Comparison of ENCODE assay signal across 25 mouse cellular contexts in genomic region chr13:99351186-99351585, GRCm38 (mm10). TPM values are rescaled to one million over a fixed set of nuclear protein-coding genes. Genes with fewer than 3 reads are reported as not detected.
A peak's percentile ranks its signal among the peaks of the same experiment; 100 is the strongest.
DNase-seq lines count a peak whose midpoint lies in the region; ATAC-seq and TF ChIP-seq lines count a peak whose summit lies in the region.
"Had no signal": no experiment of that assay in that cellular context is flagged by ENCODE, and none has a peak within 500 bp of the region (broad histone marks: within the 10 kb centered on the region; RNA-seq: fewer than 3 reads in every experiment).

No protein-coding gene starts in this region.

- H3K4me2 ChIP-seq in myocyte (ENCODE audit: low read depth) = peak overlapping the region; percentile 54
- no peak overlapping the region for H3K4me2 ChIP-seq in lung, postnatal 0 days (replicated peaks; ENCODE audit: low read depth, low read length)
- H3K4me2 ChIP-seq: embryonic facial prominence, embryonic 12.5 days; forebrain, embryonic 13.5 days; forebrain, embryonic 15.5 days had no signal

- peak; percentile 12 for DNase-seq in embryo, embryonic 10.5 days (ENCODE audit: low spot score)
- no peak for DNase-seq in embryo, embryonic 10 days (ENCODE audit: low spot score)
- DNase-seq in MN1 (ENCODE audit: low spot score) = peak; percentile 45
- no peak for DNase-seq in frontal cortex, postnatal 25 days (ENCODE audit: low spot score in 2 of 2)
- no peak for DNase-seq in lung, postnatal 0 days (ENCODE audit: low spot score)
- DNase-seq: adrenal gland, adult 8-10 months; adrenal gland, postnatal 14 days; adrenal gland, postnatal 36 days; B cell, adult 2 months; cerebellum, adult 11-12 months; cerebellum, adult 2 months; cerebellum, adult 9-10 months; cerebellum, postnatal 10 days; cerebellum, postnatal 25 days; forebrain, postnatal 0 days had no signal

- no peak for TF ChIP-seq CTCF in lung, postnatal 0 days (IDR thresholded peaks at IDR 0.05)

- no peak for TF ChIP-seq POLR2A in myocyte (IDR thresholded peaks at IDR 0.05; ENCODE audit: insufficient read length, low read depth)

- H3K27me3 ChIP-seq in myocyte (ENCODE audit: control insufficient read depth, insufficient read depth, insufficient read length) = no peaks in the 10 kb centered on the region
- H3K27me3 ChIP-seq in lung, postnatal 0 days (replicated peaks; ENCODE audit: insufficient read depth, low read length) = no peaks in the 10 kb centered on the region
- H3K27me3 ChIP-seq: CH12.LX; embryonic facial prominence, embryonic 12.5 days; forebrain, embryonic 13.5 days; forebrain, embryonic 15.5 days; Patski had no signal

- ATAC-seq in lung, postnatal 0 days = no peak
- ATAC-seq: activated CD4-positive, CD25-positive, alpha-beta regulatory T cell, adult 4 months; CD4-positive, CD25-positive, alpha-beta regulatory T cell, adult 4 months; forebrain, embryonic 13.5 days; forebrain, embryonic 15.5 days; forebrain, postnatal 0 days; Patski had no signal

- H3K4me3 ChIP-seq in myocyte = no peak overlapping the region
- no peak overlapping the region for H3K4me3 ChIP-seq in lung, postnatal 0 days (ENCODE audit: low read depth, low read length)
- H3K4me3 ChIP-seq: embryonic facial prominence, embryonic 10.5 days; embryonic facial prominence, embryonic 12.5 days; forebrain, embryonic 13.5 days; forebrain, embryonic 15.5 days had no signal

- no peak overlapping the region for H3ac ChIP-seq in myocyte (ENCODE audit: control insufficient read depth, insufficient read length)

- H3K36me3 ChIP-seq in myocyte (ENCODE audit: control insufficient read depth, insufficient read depth) = peaks cover 13% of the 10 kb centered on the region
- no peaks in the 10 kb centered on the region for H3K36me3 ChIP-seq in lung, postnatal 0 days (ENCODE audit: insufficient read depth, low read length)

- no peaks in the 10 kb centered on the region for H3K4me1 ChIP-seq in lung, postnatal 0 days (ENCODE audit: insufficient read depth, low read depth, low read length)
- H3K4me1 ChIP-seq: embryonic facial prominence, embryonic 12.5 days had no signal

- 60% methylated on average over 8 of the region's 8 CpGs for WGBS in lung, postnatal 0 days

- H3K79me2 ChIP-seq in myocyte (ENCODE audit: control insufficient read depth, insufficient read depth) = peaks cover 16% of the 10 kb centered on the region

- no peak overlapping the region for H3K27ac ChIP-seq in lung, postnatal 0 days (ENCODE audit: low read length)
- H3K27ac ChIP-seq: embryonic facial prominence, embryonic 10.5 days; embryonic facial prominence, embryonic 12.5 days; forebrain, embryonic 13.5 days; forebrain, embryonic 15.5 days had no signal

- H3K9me3 ChIP-seq in lung, postnatal 0 days (ENCODE audit: low read length) = no peaks in the 10 kb centered on the region
- H3K9me3 ChIP-seq: embryonic facial prominence, embryonic 10.5 days; embryonic facial prominence, embryonic 12.5 days; forebrain, embryonic 13.5 days; forebrain, embryonic 15.5 days; G1E had no signal

- H3K9ac ChIP-seq in lung, postnatal 0 days (replicated peaks; ENCODE audit: low read depth) = no peak overlapping the region
- H3K9ac ChIP-seq: embryonic facial prominence, embryonic 12.5 days; forebrain, embryonic 13.5 days; forebrain, embryonic 15.5 days; forebrain, postnatal 0 days had no signal

- TF ChIP-seq EP300 in lung, postnatal 0 days (IDR thresholded peaks at IDR 0.05) = no peak

TF ChIP-seq in myocyte, 11 proteins besides CTCF, POLR2A, EP300 and RAD21:
- no peak for TF ChIP-seq MAX (IDR thresholded peaks at IDR 0.05; ENCODE audit: low read depth)
- TF ChIP-seq MYOD1 (IDR thresholded peaks at IDR 0.05; ENCODE audit: control insufficient read depth in 1 of 3, insufficient read length in 2 of 3, low read depth in 2 of 3) = peak in 1 of 3 experiments; percentile 59

RNA-seq across cellular contexts. Expression of gene Mrps27, which starts 6.6 kb away (rescaled TPM):
- 34.2 TPM for polyA plus RNA-seq in myocyte (2012; fragmentation: generic; extraction: Trizol)
- 19.2 and 20.4 TPM in 2 replicates for polyA plus RNA-seq in lung, postnatal 0 days (2015; fragmentation: Nextera tagmentation; extraction: Ambion mirVana)

RNA-seq across cellular contexts. Expression of gene Ptcd2, which starts 6.7 kb away (rescaled TPM):
- 25.1 TPM for polyA plus RNA-seq in myocyte (2012; fragmentation: generic; extraction: Trizol)
- 22.9 and 25.3 TPM in 2 replicates for polyA plus RNA-seq in lung, postnatal 0 days (2015; fragmentation: Nextera tagmentation; extraction: Ambion mirVana)

Comparison
In these comparisons a context has a peak if more than half of its experiments do, and no peak if none do; other contexts are left out.
1. DNase-seq: peak in embryo, embryonic 10.5 days (single experiment) and MN1 (single experiment); none in embryo, embryonic 10 days (single experiment), frontal cortex, postnatal 25 days (0 of 2) and lung, postnatal 0 days (single experiment).